Mouse (Mus musculus) intestine, embryonic 14.5 days (tissue): ENCODE measurements around the gene Mfsd10. TPM values are rescaled to one million over a fixed set of nuclear protein-coding genes. Genes with fewer than 3 reads are reported as not detected.
"Not testable (repeated sequence)": the region's sequence is repeated elsewhere in the genome, so short reads cannot be mapped to it uniquely, and the experiment has no call there.

Experiments
- ATAC-seq: fragments of 200-750 bp; cut with Nextera tagmentation; replicated peaks from 2 replicates; pipeline ENCODE4 v1.8.0; 2017; ENCODE audit warnings: low read depth, moderate number of reproducible peaks, moderate TSS enrichment, moderate library complexity; ENCODE audit not compliant: low FRiP score, low TSS enrichment
- DNase-seq: peaks from one replicate; pipeline ENCODE4 v3.0.0-alpha.2; 2018; ENCODE audit warnings: low spot score
- H3K27ac ChIP-seq: fragments of 300-500 bp; sonication (generic); 2 replicates; pipeline ENCODE4 v1.5.1; 2014; ENCODE audit warnings: low read depth, mild to moderate bottlenecking, control low read depth
- H3K27me3 ChIP-seq: fragments of 300-500 bp; sonication (generic); replicated peaks from 2 replicates; pipeline ENCODE4 v1.6.1; 2014; ENCODE audit warnings: low read length, control low read depth; ENCODE audit not compliant: control insufficient read depth, insufficient read depth
- H3K36me3 ChIP-seq: fragments of 300-500 bp; sonication (generic); 2 replicates; pipeline ENCODE4 v1.6.1; 2014; ENCODE audit warnings: low read length, control low read depth; ENCODE audit not compliant: control insufficient read depth, insufficient read depth
- H3K4me1 ChIP-seq: fragments of 300-500 bp; sonication (generic); replicated peaks from 2 replicates; pipeline ENCODE4 v1.6.1; 2014; ENCODE audit warnings: low read length, control low read depth, mixed read lengths; ENCODE audit not compliant: control insufficient read depth, insufficient read depth
- H3K4me2 ChIP-seq: fragments of 300-500 bp; sonication (generic); 2 replicates; pipeline ENCODE4 v1.6.1; 2014; ENCODE audit warnings: low read length
- H3K4me3 ChIP-seq: fragments of 300-500 bp; sonication (generic); 2 replicates; pipeline ENCODE4 v1.5.1; 2014; ENCODE audit warnings: low read depth, low read length, control low read depth, mixed read lengths
- H3K9ac ChIP-seq: fragments of 300-500 bp; sonication (generic); 2 replicates; pipeline ENCODE4 v1.6.1; 2014; ENCODE audit warnings: mild to moderate bottlenecking, low read length
- H3K9me3 ChIP-seq: fragments of 300-500 bp; sonication (generic); 2 replicates; pipeline ENCODE4 v1.6.1; 2016; ENCODE audit warnings: low read length, control low read depth; ENCODE audit not compliant: control insufficient read depth
- WGBS: fragments of 180-500 bp; shearing (Covaris S2); extraction: QIAGEN DNeasy Blood & Tissue Kit; methylation state at CpG from one replicate; pipeline ENCODE4 v1.1.7; 2014; 5-methylcytosine and 5-hydroxymethylcytosine counted together
- polyA plus RNA-seq: library from polyadenylated mRNA; unstranded; fragments of >200 nt; fragmentation: Nextera tagmentation; extraction: Ambion mirVana; gene quantifications from 2 replicates; pipeline ENCODE4 v1.2.1, GENCODE M21; 2014

Gene Mfsd10
- polyA plus RNA-seq, 1 experiment from 2014 or later = 128 TPM

DNA sequence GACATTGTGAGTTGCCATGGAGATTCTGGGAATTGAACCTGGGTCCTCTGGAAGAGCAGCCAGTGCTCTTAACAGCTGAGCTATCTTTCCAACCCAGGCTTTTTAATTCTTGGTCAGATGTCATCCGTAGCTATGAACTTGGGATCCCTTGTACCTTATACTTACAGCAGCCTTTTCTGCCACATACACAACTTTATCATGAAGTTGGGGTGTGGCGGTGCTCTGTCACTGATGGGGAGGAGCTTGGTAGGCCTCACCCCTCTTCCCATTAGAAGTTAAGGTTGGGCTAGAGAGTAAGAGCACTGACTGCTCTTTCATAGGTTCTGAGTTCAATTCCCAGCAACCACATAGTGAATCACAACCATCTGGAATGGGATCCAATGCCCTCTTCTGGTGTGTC lies 4.0 kb downstream of the Mfsd10 start:
- H3K9me3 ChIP-seq = no peaks in the 10 kb centered on the region
- DNase-seq (no peak), ATAC-seq (no peak)
- no peaks in the 10 kb centered on the region for H3K27me3 ChIP-seq
- H3K36me3 ChIP-seq = peaks cover 75% of the 10 kb centered on the region
- H3K27ac ChIP-seq = no peak overlapping the region
- H3K4me3 ChIP-seq = no peak overlapping the region
- H3K9ac ChIP-seq = no peak overlapping the region
- 88% methylated on average over 2 of the region's 2 CpGs for WGBS
- H3K4me1 ChIP-seq = peaks cover 11% of the 10 kb centered on the region
- no peak overlapping the region for H3K4me2 ChIP-seq

DNA sequence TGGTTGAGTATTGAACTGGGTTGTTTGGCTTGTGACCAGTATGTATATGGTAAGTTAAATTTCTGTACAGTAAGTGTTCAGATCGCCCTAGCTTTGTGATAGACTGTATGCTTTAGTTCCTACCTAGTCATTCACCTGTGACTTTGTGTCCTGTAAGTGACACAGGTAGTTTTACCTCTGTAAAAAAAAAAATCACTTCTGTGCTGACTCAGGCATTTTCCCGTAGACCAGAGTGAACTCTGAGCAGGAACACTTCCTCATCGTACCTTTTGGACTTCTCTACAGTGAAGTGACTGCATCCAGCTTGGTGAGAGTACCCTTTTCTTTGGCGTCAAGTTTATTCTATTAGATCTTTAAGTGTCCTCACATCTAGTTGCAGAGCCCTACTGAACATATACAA lies 27.0 kb downstream of the Mfsd10 start:
- ATAC-seq (no peak), DNase-seq (no peak)
- Histone ChIP-seq H3K36me3 (peaks cover 78% of the 10 kb centered on the region), H3K4me2 (no peak overlapping the region), H3K9me3 (no peaks in the 10 kb centered on the region), H3K9ac (no peak overlapping the region), H3K4me3 (no peak overlapping the region), H3K4me1 (no peaks in the 10 kb centered on the region), H3K27me3 (no peaks in the 10 kb centered on the region), H3K27ac (no peak overlapping the region)
- 94% methylated on average over 4 of the region's 4 CpGs for WGBS

DNA sequence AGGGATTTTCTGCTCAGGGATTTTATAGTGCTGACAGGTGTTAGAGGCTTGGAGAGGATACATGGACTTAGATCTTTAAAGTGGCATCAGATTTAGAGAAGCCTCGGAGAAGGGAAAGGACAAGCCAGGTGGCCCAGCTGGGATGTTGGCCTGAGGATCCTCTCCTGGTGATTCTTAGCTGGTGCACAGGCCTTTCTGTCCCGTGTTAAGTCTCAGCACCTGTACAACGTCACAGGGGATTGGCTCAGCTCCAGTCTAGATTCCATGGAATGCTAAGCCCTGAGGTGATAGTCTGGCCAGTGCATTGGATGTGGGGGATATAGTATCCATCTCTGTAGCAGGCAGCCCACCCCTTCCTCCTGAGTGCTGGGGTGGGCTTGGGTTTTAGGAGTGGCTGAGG lies 28.8 kb downstream of the Mfsd10 start:
- no peaks in the 10 kb centered on the region for H3K4me1 ChIP-seq
- ATAC-seq (no peak), DNase-seq (no peak)
- H3K27ac ChIP-seq = no peak overlapping the region
- H3K4me2 ChIP-seq = no peak overlapping the region
- no peaks in the 10 kb centered on the region for H3K27me3 ChIP-seq
- H3K9ac ChIP-seq = no peak overlapping the region
- H3K9me3 ChIP-seq = no peaks in the 10 kb centered on the region
- no peak overlapping the region for H3K4me3 ChIP-seq
- peaks cover 67% of the 10 kb centered on the region for H3K36me3 ChIP-seq
- WGBS = 57% methylated on average over 3 of the region's 3 CpGs

DNA sequence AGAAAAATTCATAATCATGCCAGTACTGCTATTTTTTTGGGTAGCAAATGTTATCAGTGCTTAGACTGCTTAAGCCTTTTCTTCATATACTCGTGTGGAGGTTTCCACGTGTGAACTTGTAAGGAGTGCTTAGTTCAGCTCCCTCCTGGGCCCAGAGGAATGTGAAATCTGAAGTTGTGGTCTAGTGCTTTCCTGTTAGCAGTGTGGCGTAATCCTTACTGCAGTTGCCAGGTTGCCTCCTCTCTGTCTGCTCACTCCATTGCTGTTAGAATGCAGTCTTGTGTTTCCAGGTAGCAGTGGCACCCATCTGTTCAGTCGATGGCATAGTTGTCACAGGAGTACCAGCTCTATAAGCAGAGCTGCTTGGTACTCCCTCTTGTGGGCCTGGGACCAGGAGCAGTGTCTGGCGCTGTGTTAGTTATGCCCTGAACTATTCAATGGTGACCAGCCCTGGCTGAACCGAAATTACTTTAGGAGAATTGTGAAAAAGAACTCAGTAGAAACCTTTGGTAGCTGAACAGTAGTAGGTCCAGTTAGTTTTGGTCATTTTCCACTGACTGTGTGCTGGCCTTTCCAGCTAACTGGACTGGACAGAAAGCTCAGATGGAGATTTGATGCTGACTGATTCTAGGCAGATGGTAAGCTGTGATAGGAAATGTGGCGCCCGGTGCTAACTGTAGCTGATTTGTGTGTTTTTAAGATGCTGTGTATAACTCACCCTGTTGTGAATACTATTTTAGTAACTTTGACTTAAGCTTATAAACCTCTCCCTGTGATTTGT lies 29.7 kb downstream of the Mfsd10 start:
- no peak overlapping the region for H3K27ac ChIP-seq
- peaks cover 68% of the 10 kb centered on the region for H3K36me3 ChIP-seq
- H3K9ac ChIP-seq = no peak overlapping the region
- ATAC-seq (no peak), DNase-seq (no peak)
- H3K9me3 ChIP-seq = no peaks in the 10 kb centered on the region
- H3K4me3 ChIP-seq = no peak overlapping the region
- WGBS = 85% methylated on average over 8 of the region's 8 CpGs
- no peaks in the 10 kb centered on the region for H3K4me1 ChIP-seq
- H3K4me2 ChIP-seq = no peak overlapping the region
- H3K27me3 ChIP-seq = no peaks in the 10 kb centered on the region

DNA sequence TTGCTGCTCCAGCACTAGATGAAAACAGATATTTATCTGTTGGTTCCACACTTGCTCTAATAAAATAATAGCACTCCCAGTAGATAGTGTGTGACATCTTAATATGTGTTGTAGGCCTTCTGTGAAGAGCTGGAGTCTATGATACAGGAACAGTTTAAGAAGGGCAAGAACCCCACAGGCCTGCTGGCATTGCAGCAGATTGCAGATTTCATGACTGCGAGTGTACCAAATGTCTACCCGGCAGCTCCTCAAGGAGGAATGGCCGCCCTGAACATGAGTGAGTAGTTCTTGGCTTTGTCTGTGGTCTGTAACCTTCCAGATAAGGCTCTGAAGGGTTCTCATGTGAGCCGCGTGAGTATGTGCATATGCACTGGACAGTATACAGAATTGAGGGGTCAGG lies 32.4 kb downstream of the Mfsd10 start:
- Histone ChIP-seq H3K9me3 (no peaks in the 10 kb centered on the region), H3K4me3 (no peak overlapping the region), H3K27me3 (no peaks in the 10 kb centered on the region), H3K9ac (no peak overlapping the region), H3K4me2 (no peak overlapping the region), H3K36me3 (peaks cover 62% of the 10 kb centered on the region), H3K27ac (no peak overlapping the region), H3K4me1 (no peaks in the 10 kb centered on the region)
- 94% methylated on average over 5 of the region's 5 CpGs for WGBS
- ATAC-seq (no peak), DNase-seq (no peak)

DNA sequence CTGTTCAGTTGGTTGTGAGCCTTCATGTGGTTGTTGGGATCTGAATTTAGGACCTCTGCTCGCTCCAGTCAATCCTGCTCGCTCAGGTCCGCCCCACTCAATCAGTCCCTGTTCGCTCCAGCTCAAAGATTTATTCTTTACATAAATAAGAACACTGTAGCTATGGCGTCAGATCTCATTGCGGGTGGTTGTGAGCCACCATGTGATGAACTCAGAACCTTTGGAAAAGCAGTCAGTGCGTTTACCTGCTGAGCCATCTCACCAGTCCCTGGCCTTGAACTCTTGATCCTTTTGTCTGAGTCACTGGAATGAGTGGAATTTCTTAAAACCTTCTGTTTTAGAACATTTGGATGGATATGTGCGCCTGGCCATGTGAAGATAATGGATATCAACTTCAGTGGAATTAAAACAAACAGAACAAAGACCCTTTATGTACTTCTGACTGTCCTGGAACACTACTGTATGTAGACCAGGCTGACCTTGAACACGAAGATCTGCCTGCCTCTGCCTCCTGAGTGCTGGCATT lies 43.7 kb downstream of the Mfsd10 start:
- ATAC-seq (no peak), DNase-seq (no peak)
- 93% methylated on average over 9 of the region's 9 CpGs for WGBS
- no peaks in the 10 kb centered on the region for H3K9me3 ChIP-seq
- H3K27ac ChIP-seq = no peak overlapping the region
- no peaks in the 10 kb centered on the region for H3K27me3 ChIP-seq
- no peak overlapping the region for H3K4me3 ChIP-seq
- H3K36me3 ChIP-seq = peaks cover 8% of the 10 kb centered on the region
- H3K4me1 ChIP-seq = no peaks in the 10 kb centered on the region
- H3K4me2 ChIP-seq = no peak overlapping the region
- no peak overlapping the region for H3K9ac ChIP-seq

DNA sequence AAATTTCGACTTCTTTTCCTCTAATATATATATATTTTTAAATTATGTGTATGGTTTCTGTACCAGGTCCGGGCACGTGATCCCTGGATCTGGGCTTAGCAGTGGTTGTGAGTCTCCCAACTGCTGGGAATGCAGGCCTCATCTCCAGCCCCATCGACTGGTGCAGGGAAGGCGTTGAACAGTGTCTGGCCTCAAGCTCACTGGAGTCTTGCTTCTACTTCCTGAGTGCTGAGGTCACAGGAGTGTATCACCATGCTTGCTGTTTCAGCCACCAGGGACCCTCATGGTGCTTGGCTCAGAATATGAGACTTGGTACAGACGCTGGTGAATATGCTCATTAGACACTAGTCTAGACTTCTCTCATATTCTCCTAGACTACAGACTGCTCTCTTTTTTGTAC lies 44.3 kb downstream of the Mfsd10 start:
- 95% methylated on average over 6 of the region's 6 CpGs for WGBS
- Histone ChIP-seq H3K9me3 (no peaks in the 10 kb centered on the region), H3K4me3 (no peak overlapping the region), H3K27ac (no peak overlapping the region), H3K4me1 (no peaks in the 10 kb centered on the region), H3K4me2 (no peak overlapping the region), H3K27me3 (no peaks in the 10 kb centered on the region), H3K9ac (no peak overlapping the region), H3K36me3 (peaks cover 2% of the 10 kb centered on the region; the same call in 1 of the 2 replicates)
- DNase-seq = no peak
- no peak for ATAC-seq

DNA sequence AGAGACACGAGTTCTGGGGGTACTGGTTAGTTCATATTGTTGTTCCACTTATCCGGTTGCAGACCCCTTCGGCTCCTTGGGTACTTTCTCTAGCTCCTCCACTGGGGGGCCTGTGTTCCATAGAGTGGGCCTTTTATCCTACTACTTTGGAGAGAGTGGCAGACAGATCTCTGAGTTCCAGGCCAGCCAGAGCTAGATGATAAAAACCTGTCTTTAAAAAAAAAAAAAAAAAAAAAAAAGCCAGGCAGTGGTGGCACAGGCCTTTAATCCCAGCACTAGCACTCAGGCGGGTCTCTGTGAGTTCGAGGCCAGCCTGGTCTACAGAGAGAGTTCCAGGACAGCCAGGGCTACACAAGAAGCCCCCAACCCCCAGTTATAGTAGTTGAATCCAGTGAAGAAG lies 44.8 kb downstream of the Mfsd10 start:
- H3K27me3 ChIP-seq, H3K36me3 ChIP-seq, H3K9ac ChIP-seq, DNase-seq, H3K4me1 ChIP-seq, ATAC-seq, H3K9me3 ChIP-seq, H3K27ac ChIP-seq, H3K4me3 ChIP-seq, H3K4me2 ChIP-seq: not testable (repeated sequence)
- 96% methylated on average over 5 of the region's 5 CpGs for WGBS

DNA sequence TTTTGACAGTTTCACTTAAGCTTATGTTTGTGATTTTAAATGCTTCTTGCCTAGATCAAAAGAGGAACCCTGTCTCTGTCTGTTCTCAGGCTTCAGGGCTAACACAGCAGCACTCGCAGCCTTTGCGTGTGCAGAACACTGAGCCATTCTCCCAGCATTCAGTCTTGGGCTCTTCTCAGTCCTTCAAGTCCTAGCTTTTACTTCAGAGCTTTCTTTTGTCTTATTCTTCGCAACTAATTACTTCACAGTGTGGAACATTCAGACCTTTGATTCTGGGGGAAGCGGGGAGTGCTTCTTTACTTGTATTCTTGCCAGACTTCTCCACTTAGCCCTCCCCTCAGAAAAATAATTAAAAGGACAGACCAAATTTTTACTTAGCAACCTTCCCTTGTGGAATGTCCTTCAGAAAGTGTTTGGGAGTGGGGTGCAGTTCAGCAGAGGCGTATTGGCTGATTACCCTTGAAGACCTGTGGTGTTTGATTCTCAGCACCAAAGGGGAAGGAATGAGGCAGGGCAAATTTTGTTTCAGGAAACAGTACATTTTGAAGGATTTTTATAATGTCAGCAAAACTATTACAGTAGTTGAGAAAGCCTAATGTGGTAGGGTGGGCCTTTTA lies 45.5 kb downstream of the Mfsd10 start:
- no peaks in the 10 kb centered on the region for H3K36me3 ChIP-seq
- H3K4me1 ChIP-seq = no peaks in the 10 kb centered on the region
- H3K4me2 ChIP-seq = no peak overlapping the region
- no peak for ATAC-seq
- no peak for DNase-seq
- no peaks in the 10 kb centered on the region for H3K9me3 ChIP-seq
- WGBS = 78% methylated on average over 5 of the region's 5 CpGs
- no peaks in the 10 kb centered on the region for H3K27me3 ChIP-seq
- no peak overlapping the region for H3K27ac ChIP-seq
- no peak overlapping the region for H3K9ac ChIP-seq
- H3K4me3 ChIP-seq = no peak overlapping the region
